Mouse (Mus musculus): ENCODE measurements around the gene Marf1. TPM values are rescaled to one million over a fixed set of nuclear protein-coding genes. Genes with fewer than 3 reads are reported as not detected.
A peak's percentile ranks its signal among the peaks of the same experiment; 100 is the strongest.

Marf1 gene
- polyA plus RNA-seq (2015; fragmentation: Nextera tagmentation; extraction: Ambion mirVana), result 8.6 and 9.9 TPM in 2 replicates

DNA sequence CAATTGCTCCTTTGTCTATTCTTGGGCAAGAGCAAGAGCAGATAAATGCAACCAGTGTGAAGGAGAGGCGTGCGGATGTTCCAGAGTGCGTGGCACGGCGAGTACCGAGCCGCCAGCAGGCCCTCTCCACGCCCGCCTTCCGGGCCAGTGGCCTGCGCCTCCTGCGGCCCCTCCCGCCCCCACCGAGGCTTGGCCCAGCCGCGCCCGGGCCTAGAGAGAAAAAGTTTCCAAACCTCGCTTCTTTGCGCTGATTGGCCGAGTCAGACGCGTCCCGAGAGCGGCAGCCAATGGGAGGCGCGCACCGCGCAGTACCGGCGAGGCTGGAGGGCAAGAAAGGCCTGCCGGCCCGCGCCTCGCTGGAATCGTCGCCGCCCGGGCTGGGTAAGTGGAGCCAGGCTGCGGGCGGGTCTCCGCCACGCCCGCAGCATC is at the start of gene Marf1, which contains the start of gene Nde1:
Marf1 (minus strand) TSS at position 364 of the 429 bp plus-strand sequence.
Nde1 (plus strand) TSS at position 288 of the 429 bp plus-strand sequence.
- H3K27ac ChIP-seq (replicated peaks), result peak within 1 kb of the TSS; percentile 86
- peaks cover 11% of the 10 kb centered on the region for H3K36me3 ChIP-seq
- 0% methylated on average over 29 of the region's 43 CpGs for WGBS
- peak; percentile 83 for ATAC-seq (ENCODE audit: extremely low read depth, insufficient number of reproducible peaks, low FRiP score, low TSS enrichment)
- peaks cover 38% of the 10 kb centered on the region for H3K4me1 ChIP-seq
- no peaks in the 10 kb centered on the region for H3K27me3 ChIP-seq (replicated peaks)
- peak within 1 kb of the TSS; percentile 80 for H3K4me2 ChIP-seq
- peak within 1 kb of the TSS; percentile 96 for H3K9ac ChIP-seq
- H3K4me3 ChIP-seq, result peak within 1 kb of the TSS; percentile 85
- H3K9me3 ChIP-seq, result no peaks in the 10 kb centered on the region

DNA sequence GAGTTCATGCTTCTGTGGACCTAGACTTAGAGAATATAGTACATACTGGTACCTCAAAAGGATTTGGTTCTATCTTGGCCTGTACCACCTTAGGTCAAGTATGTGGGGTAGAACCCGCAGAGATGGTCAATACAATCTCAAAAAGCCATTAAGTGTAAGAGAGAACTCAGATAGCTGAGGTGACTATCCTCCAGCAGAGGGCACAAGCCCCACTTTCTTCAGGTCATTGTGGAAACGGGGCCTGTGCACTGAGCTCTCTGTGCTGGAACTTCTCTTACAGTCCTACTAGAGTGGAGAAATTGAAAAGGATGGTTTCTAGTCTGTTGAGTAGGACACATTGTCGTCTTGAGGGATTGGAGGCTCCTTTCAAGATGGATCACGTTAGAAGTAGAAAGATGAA is 35.6 kb upstream of the Marf1 start:
- no peak overlapping the region for H3K27ac ChIP-seq (replicated peaks)
- WGBS, result 67% methylated on average over 4 of the region's 4 CpGs
- H3K36me3 ChIP-seq, result no peaks in the 10 kb centered on the region
- no peaks in the 10 kb centered on the region for H3K9me3 ChIP-seq
- H3K4me1 ChIP-seq, result no peaks in the 10 kb centered on the region
- no peak overlapping the region for H3K4me2 ChIP-seq
- H3K9ac ChIP-seq, result no peak overlapping the region
- H3K27me3 ChIP-seq (replicated peaks), result no peaks in the 10 kb centered on the region; the same call in 1 of the 2 replicates
- ATAC-seq (ENCODE audit: extremely low read depth, insufficient number of reproducible peaks, low FRiP score, low TSS enrichment), result no peak
- H3K4me3 ChIP-seq, result no peak overlapping the region

DNA sequence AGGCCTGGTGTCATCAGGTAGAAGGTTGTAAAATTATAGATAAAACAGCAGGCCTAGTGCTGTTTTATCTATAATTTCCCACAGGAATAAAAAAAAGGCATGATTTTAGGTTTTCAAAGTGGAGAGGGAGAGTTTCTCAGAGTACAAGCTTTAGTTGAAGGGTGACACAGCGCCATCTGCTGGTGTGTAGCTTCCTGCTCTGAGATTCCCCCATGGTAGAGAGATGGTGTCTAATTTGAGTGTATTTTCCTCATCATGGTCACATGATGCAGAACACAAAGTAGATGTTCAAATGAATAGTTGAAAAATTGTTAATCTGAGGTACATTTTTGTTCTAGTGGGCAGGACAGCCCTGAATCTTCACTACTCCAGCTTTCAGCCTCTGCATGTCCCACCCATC is 32.3 kb upstream of the Marf1 start:
- no peak for ATAC-seq (ENCODE audit: extremely low read depth, insufficient number of reproducible peaks, low FRiP score, low TSS enrichment)
- H3K9me3 ChIP-seq, result no peaks in the 10 kb centered on the region
- H3K4me2 ChIP-seq, result no peak overlapping the region
- no peaks in the 10 kb centered on the region for H3K4me1 ChIP-seq
- no peak overlapping the region for H3K9ac ChIP-seq
- no peaks in the 10 kb centered on the region; the same call in 1 of the 2 replicates for H3K27me3 ChIP-seq (replicated peaks)
- peaks cover 30% of the 10 kb centered on the region for H3K36me3 ChIP-seq
- H3K4me3 ChIP-seq, result no peak overlapping the region
- H3K27ac ChIP-seq (replicated peaks), result no peak overlapping the region
- 28% methylated on average over 1 of the region's 1 CpGs for WGBS

DNA sequence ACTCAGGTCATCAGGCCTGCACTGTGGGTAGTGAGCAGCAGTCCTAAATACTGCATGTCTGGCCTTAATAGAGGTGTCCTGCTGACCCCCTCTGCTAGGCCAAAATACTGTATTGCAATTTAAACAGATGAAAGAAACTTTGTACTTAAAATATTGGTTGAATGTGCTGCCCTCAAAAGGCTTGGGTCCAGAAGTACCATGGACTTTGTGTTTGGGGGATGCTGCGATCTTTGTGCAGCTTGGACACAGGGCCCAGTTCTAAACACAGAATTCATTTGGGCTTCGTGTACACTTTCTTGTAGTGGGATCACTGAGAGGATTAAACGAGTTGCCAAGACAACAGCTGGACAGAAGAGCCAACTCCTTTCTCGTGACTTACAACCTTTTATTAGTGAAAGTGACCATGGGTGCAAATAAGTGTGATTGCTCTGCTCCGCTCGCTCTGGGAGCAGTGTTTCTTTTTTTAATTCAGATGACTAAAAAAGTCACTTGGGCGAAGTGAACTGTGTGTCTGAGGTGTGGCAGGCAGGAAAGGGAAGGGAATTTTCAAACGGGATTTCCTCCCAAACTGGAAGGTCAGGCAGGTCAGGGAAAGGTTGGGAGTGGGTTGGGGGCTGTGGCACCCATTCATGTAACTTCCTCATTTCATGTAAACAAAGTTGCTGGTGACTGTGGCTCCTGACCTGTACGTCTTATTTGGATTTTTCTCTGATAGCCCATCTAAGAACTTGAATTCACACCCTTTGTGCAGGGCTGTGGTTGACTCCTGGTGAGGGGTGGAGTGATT is 31.2 kb upstream of the Marf1 start:
- ATAC-seq (ENCODE audit: extremely low read depth, insufficient number of reproducible peaks, low FRiP score, low TSS enrichment), result no peak
- H3K4me1 ChIP-seq, result no peaks in the 10 kb centered on the region
- no peaks in the 10 kb centered on the region for H3K27me3 ChIP-seq (replicated peaks)
- no peak overlapping the region for H3K4me3 ChIP-seq
- H3K36me3 ChIP-seq, result peaks cover 41% of the 10 kb centered on the region
- H3K9ac ChIP-seq, result no peak overlapping the region
- H3K9me3 ChIP-seq, result no peaks in the 10 kb centered on the region
- 67% methylated on average over 9 of the region's 9 CpGs for WGBS
- H3K4me2 ChIP-seq, result no peak overlapping the region
- H3K27ac ChIP-seq (replicated peaks), result peak overlapping the region; percentile 15; the same call in 1 of the 2 replicates

DNA sequence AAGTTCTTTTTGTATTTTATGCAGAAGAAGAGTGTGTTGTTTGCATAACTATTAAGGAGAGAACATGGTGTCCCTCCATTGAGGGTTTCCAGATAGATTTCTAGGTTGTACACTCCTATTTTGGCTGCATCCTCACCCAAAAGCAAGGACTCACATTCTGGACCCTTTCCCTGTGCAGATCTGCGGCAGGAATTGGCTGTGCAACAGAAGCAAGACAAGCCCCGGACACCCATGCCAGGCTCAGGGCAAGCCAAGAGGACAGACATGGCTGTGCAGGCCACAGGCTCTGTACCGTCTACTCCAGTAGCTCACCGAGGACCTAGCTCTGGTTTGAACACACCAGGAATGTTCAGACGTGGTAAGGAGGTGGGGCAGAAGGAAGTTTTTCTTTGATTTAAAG is 22.4 kb upstream of the Marf1 start:
- no peaks in the 10 kb centered on the region for H3K9me3 ChIP-seq
- H3K4me2 ChIP-seq, result no peak overlapping the region
- H3K36me3 ChIP-seq, result peaks cover 93% of the 10 kb centered on the region
- ATAC-seq (ENCODE audit: extremely low read depth, insufficient number of reproducible peaks, low FRiP score, low TSS enrichment), result no peak
- no peak overlapping the region for H3K27ac ChIP-seq (replicated peaks)
- no peaks in the 10 kb centered on the region for H3K27me3 ChIP-seq (replicated peaks)
- no peak overlapping the region for H3K4me3 ChIP-seq
- WGBS, result 92% methylated on average over 5 of the region's 5 CpGs
- no peak overlapping the region for H3K9ac ChIP-seq
- peaks cover 3% of the 10 kb centered on the region for H3K4me1 ChIP-seq

DNA sequence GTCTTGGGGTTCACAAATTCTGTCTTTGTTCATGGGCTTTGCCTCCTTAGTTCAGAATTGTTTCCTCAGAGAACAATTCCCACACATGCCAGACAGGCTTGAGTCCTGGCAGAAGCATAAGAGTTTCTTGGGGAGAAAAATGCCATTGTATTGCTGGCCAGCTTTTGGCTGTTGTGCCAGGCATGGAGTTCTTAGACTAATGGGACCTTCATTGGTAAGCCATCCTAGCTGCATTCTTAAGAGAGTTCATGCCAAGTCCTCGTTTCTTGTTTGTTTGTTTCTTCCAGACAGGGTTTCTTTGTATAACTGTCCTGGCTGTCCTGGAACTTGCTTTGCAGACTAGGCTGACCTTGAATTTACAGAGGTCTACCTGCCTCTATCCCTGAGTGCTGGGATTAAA is 20.7 kb upstream of the Marf1 start:
- Histone ChIP-seq H3K36me3 (peaks cover 90% of the 10 kb centered on the region), H3K27ac (replicated peaks) (no peak overlapping the region), H3K4me1 (peaks cover 7% of the 10 kb centered on the region), H3K4me2 (no peak overlapping the region), H3K9ac (no peak overlapping the region), H3K9me3 (no peaks in the 10 kb centered on the region), H3K27me3 (replicated peaks) (no peaks in the 10 kb centered on the region), H3K4me3 (no peak overlapping the region)
- ATAC-seq (ENCODE audit: extremely low read depth, insufficient number of reproducible peaks, low FRiP score, low TSS enrichment), result no peak
- 89% methylated on average over 1 of the region's 1 CpGs for WGBS

DNA sequence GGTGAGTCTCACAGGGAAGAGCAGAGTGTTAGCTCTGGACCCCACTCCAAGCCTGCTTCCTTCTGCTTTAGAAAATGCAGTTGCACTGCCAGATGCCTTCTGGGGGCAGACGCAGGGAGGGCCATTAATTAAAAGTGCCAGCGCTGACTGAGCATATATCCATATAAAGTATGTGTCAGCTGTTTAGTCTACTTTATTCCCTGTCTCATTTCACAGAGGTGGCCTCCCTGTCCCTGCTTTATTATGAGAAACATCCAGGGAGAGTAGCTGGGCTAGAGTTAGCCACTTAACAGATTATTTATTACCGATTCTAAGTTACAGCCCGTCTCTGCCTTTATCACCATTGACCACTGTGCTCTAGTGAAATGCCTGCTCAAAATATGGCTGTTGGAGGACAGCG is 19.2 kb upstream of the Marf1 start:
- Histone ChIP-seq H3K4me3 (no peak overlapping the region), H3K9me3 (no peaks in the 10 kb centered on the region), H3K4me1 (peaks cover 12% of the 10 kb centered on the region), H3K27ac (replicated peaks) (no peak overlapping the region), H3K27me3 (replicated peaks) (no peaks in the 10 kb centered on the region), H3K36me3 (peaks cover 90% of the 10 kb centered on the region), H3K4me2 (no peak overlapping the region), H3K9ac (no peak overlapping the region)
- 91% methylated on average over 5 of the region's 5 CpGs for WGBS
- no peak for ATAC-seq (ENCODE audit: extremely low read depth, insufficient number of reproducible peaks, low FRiP score, low TSS enrichment)

DNA sequence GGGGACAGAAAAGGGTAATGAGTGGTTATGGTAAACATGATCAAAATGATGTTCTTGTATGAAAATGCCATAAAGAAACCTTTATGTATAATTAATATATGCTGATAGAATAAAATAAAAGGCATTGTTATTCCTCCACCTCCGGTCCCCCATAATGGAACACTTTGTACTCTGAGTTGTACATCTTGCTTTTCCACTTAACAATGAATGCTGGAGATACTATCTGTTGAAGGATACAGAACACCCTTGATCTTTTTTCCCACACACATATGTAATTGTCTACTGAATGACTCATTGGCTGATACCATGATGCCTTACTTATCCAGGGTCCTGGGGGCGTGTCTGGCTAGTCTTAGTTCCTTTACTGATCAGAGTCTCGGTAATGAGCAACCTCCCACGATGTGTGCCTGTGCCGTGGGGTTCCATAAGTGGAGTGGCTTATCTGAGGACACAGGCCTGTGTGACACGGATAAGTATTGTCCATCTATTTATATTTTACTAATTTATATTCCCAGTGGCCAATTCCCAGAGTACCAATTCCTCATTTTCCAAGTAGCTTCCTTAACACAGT is 17.1 kb upstream of the Marf1 start:
- Histone ChIP-seq H3K36me3 (peaks cover 90% of the 10 kb centered on the region), H3K9ac (no peak overlapping the region), H3K27ac (replicated peaks) (no peak overlapping the region), H3K27me3 (replicated peaks) (no peaks in the 10 kb centered on the region), H3K4me2 (no peak overlapping the region), H3K4me1 (peaks cover 12% of the 10 kb centered on the region), H3K4me3 (no peak overlapping the region), H3K9me3 (no peaks in the 10 kb centered on the region)
- 50% methylated on average over 6 of the region's 6 CpGs for WGBS
- ATAC-seq (ENCODE audit: extremely low read depth, insufficient number of reproducible peaks, low FRiP score, low TSS enrichment), result no peak

DNA sequence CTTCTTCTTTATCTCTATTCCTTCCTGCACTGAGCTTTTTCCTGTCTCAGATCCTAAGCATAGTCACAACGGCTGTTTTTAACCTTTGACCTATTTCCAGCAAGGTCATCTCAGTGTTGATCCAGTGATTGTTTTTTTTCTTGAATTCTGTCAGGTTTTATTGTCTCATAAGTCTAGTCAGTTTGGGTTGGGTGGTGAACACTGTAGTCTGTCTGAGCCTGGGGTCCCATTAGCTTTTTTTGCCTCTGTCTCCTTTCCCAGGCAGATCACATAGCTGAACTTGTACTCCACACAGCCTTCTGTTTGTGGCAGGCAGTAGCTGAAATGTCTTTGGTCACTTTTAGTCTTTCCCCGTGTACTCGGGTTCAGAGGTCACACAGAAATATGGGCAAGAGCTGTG is 14.9 kb upstream of the Marf1 start:
- Histone ChIP-seq H3K4me1 (peaks cover 12% of the 10 kb centered on the region), H3K4me2 (no peak overlapping the region), H3K27me3 (replicated peaks) (no peaks in the 10 kb centered on the region), H3K9me3 (no peaks in the 10 kb centered on the region), H3K27ac (replicated peaks) (0 out of 2 replicates have a peak overlapping the region, but pooled peaks have one; percentile 21), H3K4me3 (no peak overlapping the region), H3K9ac (no peak overlapping the region), H3K36me3 (peaks cover 90% of the 10 kb centered on the region)
- no peak for ATAC-seq (ENCODE audit: extremely low read depth, insufficient number of reproducible peaks, low FRiP score, low TSS enrichment)
- WGBS, result 52% methylated on average over 3 of the region's 3 CpGs

DNA sequence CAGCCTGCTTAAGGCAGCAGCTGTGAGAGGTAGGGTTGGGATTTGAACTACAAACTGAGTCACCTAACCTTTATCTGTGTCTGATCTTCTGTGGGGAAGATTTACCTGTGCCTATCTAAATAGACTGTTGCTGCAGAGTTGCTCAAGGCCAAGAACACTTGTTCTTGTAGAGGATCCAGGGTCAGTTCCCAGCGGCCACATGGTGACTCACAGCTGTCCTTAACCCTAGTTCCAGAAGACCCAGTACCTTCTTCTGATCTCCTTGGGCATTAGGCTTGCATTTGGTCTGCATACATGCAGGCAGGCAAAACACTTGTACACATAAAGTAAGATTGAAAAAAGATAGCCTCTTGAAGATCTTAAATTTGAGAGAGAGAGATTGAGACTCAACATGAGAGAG is 6.6 kb upstream of the Marf1 start:
- H3K9me3 ChIP-seq, result no peaks in the 10 kb centered on the region
- no peak for ATAC-seq (ENCODE audit: extremely low read depth, insufficient number of reproducible peaks, low FRiP score, low TSS enrichment)
- H3K27me3 ChIP-seq (replicated peaks), result no peaks in the 10 kb centered on the region

DNA sequence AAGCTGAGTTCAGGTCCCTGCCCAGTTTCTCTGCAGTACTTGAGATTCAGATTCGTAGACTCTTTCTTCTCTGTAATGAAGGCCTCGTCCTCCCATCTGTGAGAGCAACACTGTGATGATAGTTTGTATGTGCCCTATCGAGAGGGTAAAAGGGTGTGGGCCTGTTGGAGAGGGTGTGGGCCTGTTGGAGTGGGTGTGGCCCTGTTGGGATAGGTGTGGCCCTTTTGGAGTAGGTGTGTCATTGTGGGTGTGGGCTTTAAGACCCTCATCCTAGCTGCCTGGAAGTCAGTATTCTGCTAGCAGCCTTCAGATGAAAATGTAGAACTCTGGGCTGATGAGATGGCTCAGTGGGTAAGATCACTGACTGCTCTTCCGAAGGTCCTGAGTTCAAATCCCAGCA is 3.3 kb upstream of the Marf1 start:
- WGBS, result 78% methylated on average over 4 of the region's 4 CpGs
- H3K4me3 ChIP-seq, result no peak overlapping the region
- H3K36me3 ChIP-seq, result peaks cover 46% of the 10 kb centered on the region
- no peaks in the 10 kb centered on the region for H3K9me3 ChIP-seq
- H3K27me3 ChIP-seq (replicated peaks), result no peaks in the 10 kb centered on the region
- H3K9ac ChIP-seq, result no peak overlapping the region
- no peak overlapping the region for H3K27ac ChIP-seq (replicated peaks)
- ATAC-seq (ENCODE audit: extremely low read depth, insufficient number of reproducible peaks, low FRiP score, low TSS enrichment), result no peak
- H3K4me2 ChIP-seq, result no peak overlapping the region
- peaks cover 30% of the 10 kb centered on the region for H3K4me1 ChIP-seq

More for the DNA sequence above, 6.6 kb upstream of the Marf1 start:
- H3K4me1 ChIP-seq, result peaks cover 14% of the 10 kb centered on the region
- no peak overlapping the region for H3K4me2 ChIP-seq
- H3K9ac ChIP-seq, result no peak overlapping the region
- H3K36me3 ChIP-seq, result peaks cover 78% of the 10 kb centered on the region
- H3K4me3 ChIP-seq, result no peak overlapping the region
- 97% methylated on average over 1 of the region's 1 CpGs for WGBS
- no peak overlapping the region for H3K27ac ChIP-seq (replicated peaks)

Data from heart, embryonic 13.5 days (tissue).